Mouse (Mus musculus): Measurements from ENCODE around the gene Gprc5d.

GRCm38 (mm10) chr6:135166262-135166661 lies 48.2 kb upstream of the Gprc5d start:
- TF ChIP-seq GATA1 (IDR thresholded peaks at IDR 0.05; ENCODE audit: low read length) (no peak), TAL1 (IDR thresholded peaks at IDR 0.05; ENCODE audit: low read length) (no peak)
